11 mouse cellular contexts compared by ENCODE assay signal in the genomic region with DNA sequence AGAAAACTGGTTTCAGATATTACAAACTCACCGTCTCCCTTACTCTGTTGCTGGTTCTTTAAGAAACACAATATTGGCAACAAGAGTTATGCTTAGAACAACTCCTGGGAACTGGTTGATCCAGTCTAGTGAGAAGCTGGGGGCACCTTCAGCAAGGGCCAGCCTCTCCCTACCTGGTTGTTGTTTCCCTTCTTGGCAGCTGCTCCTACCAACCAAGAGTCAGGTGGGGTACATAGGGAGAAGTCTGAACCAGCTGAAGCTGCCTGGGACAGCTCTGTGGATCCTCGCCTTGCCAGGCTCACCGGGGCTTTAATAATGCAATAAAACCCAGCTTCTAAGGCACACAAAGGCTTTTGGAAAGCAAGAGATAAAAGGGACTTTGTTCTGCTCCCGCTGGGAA.
A peak's percentile ranks its signal among the peaks of the same experiment; 100 is the strongest.
DNase-seq lines count a peak whose midpoint lies in the region; ATAC-seq and TF ChIP-seq lines count a peak whose summit lies in the region.
"Had no signal": no experiment of that assay in that cellular context is flagged by ENCODE, and none has a peak within 500 bp of the region (broad histone marks: within the 10 kb centered on the region; RNA-seq: fewer than 3 reads in every experiment).

No protein-coding gene starts in this region.

- H3K27ac ChIP-seq in cerebellum, adult 2 months (ENCODE audit: insufficient read depth, low read length): no peak overlapping the region
- H3K27ac ChIP-seq in liver, embryonic 12.5 days: no peak overlapping the region
- H3K27ac ChIP-seq: liver, embryonic 15.5 days; neural tube, embryonic 13.5 days had no signal

- 66% methylated on average over 4 of the region's 4 CpGs for WGBS in cerebellum, adult 2 months
- WGBS in liver, embryonic 12.5 days (ENCODE audit: insufficient replicate concordance): 55% methylated on average over 4 of the region's 4 CpGs

- peaks cover 14% of the 10 kb centered on the region; the same call in 1 of the 2 replicates for H3K4me1 ChIP-seq in cerebellum, adult 2 months (ENCODE audit: control insufficient read depth, insufficient read depth, low read length)
- no peaks in the 10 kb centered on the region for H3K4me1 ChIP-seq in liver, embryonic 12.5 days
- H3K4me1 ChIP-seq: liver, embryonic 15.5 days had no signal

- H3K4me3 ChIP-seq in cerebellum, adult 2 months (replicated peaks; ENCODE audit: insufficient read depth, low read depth, low read length): no peak overlapping the region
- no peak overlapping the region for H3K4me3 ChIP-seq in liver, embryonic 12.5 days
- H3K4me3 ChIP-seq: liver, embryonic 15.5 days; neural tube, embryonic 13.5 days had no signal

- TF ChIP-seq CTCF in cerebellum, adult 2 months (IDR thresholded peaks at IDR 0.05; ENCODE audit: borderline replicate concordance, insufficient read depth, low read depth, low read length): no peak

- DNase-seq in urinary bladder, postnatal 36 days (ENCODE audit: low spot score in 2 of 2): peak; percentile 50 to 59
- DNase-seq in urinary bladder, postnatal 10 days (ENCODE audit: low spot score): no peak
- DNase-seq in kidney, postnatal 10 days: peak; percentile 66
- DNase-seq in lung, postnatal 10 days: peak; percentile 56
- no peak for DNase-seq in spleen, postnatal 10 days (ENCODE audit: low spot score in 2 of 2)
- DNase-seq in adrenal gland, postnatal 10 days: no peak
- DNase-seq in cerebellum, adult 2 months: no peak

- H3K4me2 ChIP-seq in liver, embryonic 12.5 days: no peak overlapping the region
- H3K4me2 ChIP-seq: heart, embryonic 11.5 days; liver, embryonic 15.5 days; neural tube, embryonic 13.5 days had no signal

- no peaks in the 10 kb centered on the region for H3K36me3 ChIP-seq in liver, embryonic 12.5 days
- H3K36me3 ChIP-seq: liver, embryonic 15.5 days; neural tube, embryonic 13.5 days had no signal

- no peak for TF ChIP-seq POLR2A in cerebellum, adult 2 months (IDR thresholded peaks at IDR 0.05; ENCODE audit: borderline replicate concordance, insufficient read depth, low read length)

- H3K9me3 ChIP-seq in liver, embryonic 12.5 days (replicated peaks): no peaks in the 10 kb centered on the region
- H3K9me3 ChIP-seq: liver, embryonic 15.5 days; neural tube, embryonic 13.5 days had no signal

- H3K27me3 ChIP-seq in cerebellum, adult 2 months (ENCODE audit: control insufficient read depth, insufficient read depth, low read length): no peaks in the 10 kb centered on the region
- H3K27me3 ChIP-seq in liver, embryonic 12.5 days (replicated peaks): no peaks in the 10 kb centered on the region
- H3K27me3 ChIP-seq: liver, embryonic 15.5 days; neural tube, embryonic 13.5 days had no signal

- no peak overlapping the region for H3K9ac ChIP-seq in liver, embryonic 12.5 days
- H3K9ac ChIP-seq: liver, embryonic 15.5 days; neural tube, embryonic 13.5 days had no signal

- ATAC-seq in liver, embryonic 12.5 days: no peak

Comparison
In these comparisons a context has a peak if more than half of its experiments do, and no peak if none do; other contexts are left out.
1. DNase-seq: peak in urinary bladder, postnatal 36 days (2 of 2), kidney, postnatal 10 days (single experiment) and lung, postnatal 10 days (single experiment); none in urinary bladder, postnatal 10 days (single experiment), spleen, postnatal 10 days (0 of 2), adrenal gland, postnatal 10 days (single experiment) and cerebellum, adult 2 months (0 of 2).